Mouse (Mus musculus): ENCODE results near the gene Smim22.
A peak's percentile ranks its signal among the peaks of the same experiment; 100 is the strongest.

The Smim22 gene

GRCm38 (mm10) chr16:5007067-5007466, at the start of gene Smim22:
Smim22 (plus strand) TSS chr16:5007288.
- no peak for DNase-seq (ENCODE audit: low spot score)

GRCm38 (mm10) chr16:4957446-4957845, 49.6 kb upstream of the Smim22 start:
- DNase-seq (ENCODE audit: low spot score): no peak

GRCm38 (mm10) chr16:4960260-4960659, 46.8 kb upstream of the Smim22 start:
- no peak for DNase-seq (ENCODE audit: low spot score)

GRCm38 (mm10) chr16:4963346-4963745, 43.7 kb upstream of the Smim22 start:
- peak; percentile 11 for DNase-seq (ENCODE audit: low spot score)

GRCm38 (mm10) chr16:4963797-4964709, 43.0 kb upstream of the Smim22 start, which contains the start of gene Anks3:
Anks3 (minus strand) TSS chr16:4964205.
- peak; percentile 92 for DNase-seq (ENCODE audit: low spot score)

GRCm38 (mm10) chr16:4964731-4965391, 42.2 kb upstream of the Smim22 start:
- DNase-seq (ENCODE audit: low spot score): no peak

GRCm38 (mm10) chr16:4965392-4966129, 41.5 kb upstream of the Smim22 start:
- DNase-seq (ENCODE audit: low spot score): no peak

GRCm38 (mm10) chr16:4968426-4968825, 38.7 kb upstream of the Smim22 start:
- no peak for DNase-seq (ENCODE audit: low spot score)

- no peak for DNase-seq (ENCODE audit: low spot score)
Measured at GRCm38 (mm10) chr16:4969055-4969843, 37.8 kb upstream of the Smim22 start.

GRCm38 (mm10) chr16:4971626-4972025, 35.5 kb upstream of the Smim22 start:
- no peak for DNase-seq (ENCODE audit: low spot score)

- DNase-seq (ENCODE audit: low spot score): no peak
Measured at GRCm38 (mm10) chr16:4974521-4974920, 32.6 kb upstream of the Smim22 start.

GRCm38 (mm10) chr16:4976180-4976579, 30.9 kb upstream of the Smim22 start:
- no peak for DNase-seq (ENCODE audit: low spot score)

GRCm38 (mm10) chr16:4978275-4979051, 28.6 kb upstream of the Smim22 start:
- no peak for DNase-seq (ENCODE audit: low spot score)

GRCm38 (mm10) chr16:4979755-4980380, 27.2 kb upstream of the Smim22 start:
- no peak for DNase-seq (ENCODE audit: low spot score)

GRCm38 (mm10) chr16:4984717-4985116, 22.4 kb upstream of the Smim22 start:
- DNase-seq (ENCODE audit: low spot score): no peak

- DNase-seq (ENCODE audit: low spot score): no peak
Measured at GRCm38 (mm10) chr16:4993276-4993675, 13.8 kb upstream of the Smim22 start.

GRCm38 (mm10) chr16:4997553-4997952, 9.5 kb upstream of the Smim22 start, which contains the start of gene Sept12:
Sept12 (minus strand) TSS chr16:4997852.
- no peak for DNase-seq (ENCODE audit: low spot score)

GRCm38 (mm10) chr16:4998984-4999383, 8.1 kb upstream of the Smim22 start:
- no peak for DNase-seq (ENCODE audit: low spot score)

GRCm38 (mm10) chr16:5000611-5001010, 6.5 kb upstream of the Smim22 start:
- no peak for DNase-seq (ENCODE audit: low spot score)

GRCm38 (mm10) chr16:5007492-5007891, 404 bp downstream of the Smim22 start:
- no peak for DNase-seq (ENCODE audit: low spot score)

Data from T-cell, adult 2 months (primary cell).